Mouse (Mus musculus) spleen, adult 12 weeks (tissue): Measurements from ENCODE around the gene Zic3.

Source experiments
- DNase-seq: peaks from one replicate; pipeline ENCODE4 v3.0.0; 2022; ENCODE audit warnings: low spot score

Gene Zic3

DNA sequence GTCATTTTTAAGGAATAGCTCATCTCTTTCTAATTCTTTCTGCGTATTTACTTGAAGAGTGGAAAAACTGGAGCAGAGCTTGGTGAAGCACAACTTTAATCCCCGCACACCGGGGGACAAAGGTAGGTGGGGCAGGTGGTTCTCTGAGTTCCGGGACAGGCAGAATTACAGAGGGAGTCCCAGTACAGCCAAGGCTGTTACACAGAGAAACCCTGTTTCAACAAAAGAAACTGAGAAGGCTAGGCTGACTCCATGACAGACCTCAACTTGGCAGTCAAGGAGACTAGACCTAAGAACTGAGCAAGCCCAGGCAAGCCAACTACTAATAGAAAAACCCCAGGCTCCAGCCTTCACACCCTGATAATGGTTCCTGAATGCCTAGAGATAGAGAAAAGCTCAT lies 20.0 kb downstream of the Zic3 start:
- no peak for DNase-seq
